Mouse (Mus musculus): ENCODE measurements around the gene Nr6a1. TPM values are rescaled to one million over a fixed set of nuclear protein-coding genes. Genes with fewer than 3 reads are reported as not detected.
A peak's percentile ranks its signal among the peaks of the same experiment; 100 is the strongest.

Gene Nr6a1
- 1 to 10 TPM in 1 of 2 experiments, under 1 TPM in 1; 0.82 to 1.2 TPM for total RNA-seq (2021)
- long read RNA-seq, experiment 1, partial matches to known transcripts = 0 of 1 reads
- long read RNA-seq, experiment 1, other reads (novel, unspliced or antisense) = 1 of 1 reads
- long read RNA-seq, experiment 2, partial matches to known transcripts = 0 of 1 reads
- long read RNA-seq, experiment 2, other reads (novel, unspliced or antisense) = 1 of 1 reads

GRCm38 (mm10) chr2:38927115-38927979 is at the start of gene Nr6a1:
Gene Nr6a1 (minus strand): TSS chr2:38927688.
- peak; percentile 66 to 82 for DNase-seq

- DNase-seq = no peak
Observed at GRCm38 (mm10) chr2:38975941-38976805, 48.7 kb upstream of the Nr6a1 start.

GRCm38 (mm10) chr2:38975181-38975580 is 47.7 kb upstream of the Nr6a1 start:
- DNase-seq = no peak

GRCm38 (mm10) chr2:38974171-38974570 is 46.7 kb upstream of the Nr6a1 start:
- no peak for DNase-seq

GRCm38 (mm10) chr2:38973701-38974100 is 46.2 kb upstream of the Nr6a1 start:
- no peak for DNase-seq

- no peak for DNase-seq
Observed at GRCm38 (mm10) chr2:38973223-38973622, 45.7 kb upstream of the Nr6a1 start.

- no peak for DNase-seq
Observed at GRCm38 (mm10) chr2:38970057-38970456, 42.6 kb upstream of the Nr6a1 start.

GRCm38 (mm10) chr2:38969650-38970049 is 42.2 kb upstream of the Nr6a1 start:
- DNase-seq = no peak

GRCm38 (mm10) chr2:38964198-38964597 is 36.7 kb upstream of the Nr6a1 start:
- DNase-seq = no peak

GRCm38 (mm10) chr2:38957671-38958223 is 30.3 kb upstream of the Nr6a1 start:
- no peak for DNase-seq

- no peak for DNase-seq
Observed at GRCm38 (mm10) chr2:38956062-38956461, 28.6 kb upstream of the Nr6a1 start.

- DNase-seq = peak; percentile 79 to 86
Observed at GRCm38 (mm10) chr2:38953152-38953883, 25.8 kb upstream of the Nr6a1 start.

- peak; percentile 89 to 93 for DNase-seq
Observed at GRCm38 (mm10) chr2:38950281-38950719, 22.8 kb upstream of the Nr6a1 start.

- peak in 1 of 2 experiments; percentile 40 for DNase-seq
Observed at GRCm38 (mm10) chr2:38947566-38947965, 20.1 kb upstream of the Nr6a1 start.

GRCm38 (mm10) chr2:38944460-38945161 is 17.1 kb upstream of the Nr6a1 start:
- peak in 1 of 2 experiments; percentile 42 for DNase-seq

GRCm38 (mm10) chr2:38943977-38944376 is 16.5 kb upstream of the Nr6a1 start:
- no peak for DNase-seq

- no peak for DNase-seq
Observed at GRCm38 (mm10) chr2:38943161-38943560, 15.7 kb upstream of the Nr6a1 start.

GRCm38 (mm10) chr2:38941898-38942297 is 14.4 kb upstream of the Nr6a1 start:
- no peak for DNase-seq

- DNase-seq = no peak
Observed at GRCm38 (mm10) chr2:38941426-38941825, 13.9 kb upstream of the Nr6a1 start.

GRCm38 (mm10) chr2:38939047-38939446 is 11.6 kb upstream of the Nr6a1 start:
- DNase-seq = no peak

- no peak for DNase-seq
Observed at GRCm38 (mm10) chr2:38938007-38938406, 10.5 kb upstream of the Nr6a1 start.

Measured in heart, adult 18-20 months (tissue).